ENCODE assay signal across 11 mouse cellular contexts in genomic region chr7:34721650-34722048, GRCm38 (mm10).
DNase-seq lines count a peak whose midpoint lies in the region; ATAC-seq lines count a peak whose summit lies in the region.
"Had no signal": no experiment of that assay in that cellular context is flagged by ENCODE, and none has a peak within 500 bp of the region (broad histone marks: within the 10 kb centered on the region; RNA-seq: fewer than 3 reads in every experiment).

No protein-coding gene starts in this region.

- no peak overlapping the region for H3K9ac ChIP-seq in hindbrain, embryonic 16.5 days (ENCODE audit: low read depth, low read length)
- no peak overlapping the region for H3K9ac ChIP-seq in embryonic facial prominence, embryonic 11.5 days (replicated peaks; ENCODE audit: low read length)
- H3K9ac ChIP-seq in midbrain, embryonic 16.5 days (ENCODE audit: low read depth, low read length), result peak overlapping the region; percentile 16; the same call in 1 of the 2 replicates
- H3K9ac ChIP-seq: embryonic facial prominence, embryonic 15.5 days; liver, embryonic 15.5 days had no signal

- H3K4me2 ChIP-seq in hindbrain, embryonic 16.5 days (ENCODE audit: low read length), result no peak overlapping the region
- no peak overlapping the region for H3K4me2 ChIP-seq in embryonic facial prominence, embryonic 11.5 days (ENCODE audit: low read depth, low read length)
- H3K4me2 ChIP-seq in midbrain, embryonic 16.5 days (ENCODE audit: low read length), result no peak overlapping the region
- H3K4me2 ChIP-seq: embryonic facial prominence, embryonic 15.5 days; liver, embryonic 15.5 days had no signal

- 2% methylated on average over 5 of the region's 5 CpGs for WGBS in hindbrain, embryonic 10.5 days
- WGBS in hindbrain, embryonic 16.5 days, result 14% methylated on average over 5 of the region's 5 CpGs
- 11% methylated on average over 5 of the region's 5 CpGs for WGBS in embryonic facial prominence, embryonic 11.5 days
- WGBS in midbrain, embryonic 16.5 days, result 10% methylated on average over 5 of the region's 5 CpGs

- peaks cover 60% of the 10 kb centered on the region for H3K4me1 ChIP-seq in hindbrain, embryonic 10.5 days (replicated peaks)
- H3K4me1 ChIP-seq in hindbrain, embryonic 16.5 days (ENCODE audit: control insufficient read depth, insufficient read depth, low read depth, low read length), result peaks cover 13% of the 10 kb centered on the region
- peaks cover 11% of the 10 kb centered on the region for H3K4me1 ChIP-seq in embryonic facial prominence, embryonic 11.5 days (ENCODE audit: control insufficient read depth, insufficient read depth, low read length)
- H3K4me1 ChIP-seq in midbrain, embryonic 16.5 days (ENCODE audit: control insufficient read depth, insufficient read depth, low read length), result peaks cover 40% of the 10 kb centered on the region
- H3K4me1 ChIP-seq: liver, embryonic 15.5 days had no signal

- H3K27ac ChIP-seq in hindbrain, embryonic 10.5 days, result peak overlapping the region; percentile 83
- H3K27ac ChIP-seq in hindbrain, embryonic 16.5 days (ENCODE audit: low read depth, low read length), result no peak overlapping the region
- no peak overlapping the region; the same call in 1 of the 2 replicates for H3K27ac ChIP-seq in embryonic facial prominence, embryonic 11.5 days (replicated peaks; ENCODE audit: low read depth, low read length)
- 0 out of 2 replicates have a peak overlapping the region, but pooled peaks have one; percentile 33 for H3K27ac ChIP-seq in midbrain, embryonic 16.5 days (ENCODE audit: low read length)
- H3K27ac ChIP-seq: embryonic facial prominence, embryonic 15.5 days; liver, embryonic 15.5 days had no signal

- H3K4me3 ChIP-seq in hindbrain, embryonic 10.5 days, result no peak overlapping the region
- no peak overlapping the region for H3K4me3 ChIP-seq in hindbrain, embryonic 16.5 days (ENCODE audit: low read length)
- no peak overlapping the region for H3K4me3 ChIP-seq in embryonic facial prominence, embryonic 11.5 days (ENCODE audit: low read depth, low read length)
- no peak overlapping the region for H3K4me3 ChIP-seq in midbrain, embryonic 16.5 days (ENCODE audit: low read depth, low read length)
- H3K4me3 ChIP-seq: embryonic facial prominence, embryonic 15.5 days; liver, embryonic 15.5 days had no signal

- H3K27me3 ChIP-seq in hindbrain, embryonic 10.5 days (ENCODE audit: insufficient read depth, poor library complexity, severe bottlenecking), result no peaks in the 10 kb centered on the region
- no peaks in the 10 kb centered on the region for H3K27me3 ChIP-seq in hindbrain, embryonic 16.5 days (replicated peaks; ENCODE audit: control insufficient read depth, insufficient read depth, low read length)
- H3K27me3 ChIP-seq in embryonic facial prominence, embryonic 11.5 days (ENCODE audit: control insufficient read depth, insufficient read depth, low read length), result 0 out of 2 replicates have a peak, but pooled peaks cover 2% of the 10 kb centered on the region
- no peaks in the 10 kb centered on the region for H3K27me3 ChIP-seq in midbrain, embryonic 16.5 days (ENCODE audit: control insufficient read depth, insufficient read depth, low read depth, low read length)

- H3K9me3 ChIP-seq in hindbrain, embryonic 10.5 days, result 0 out of 2 replicates have a peak, but pooled peaks cover 1% of the 10 kb centered on the region
- H3K9me3 ChIP-seq in hindbrain, embryonic 16.5 days (ENCODE audit: control insufficient read depth, low read length), result no peaks in the 10 kb centered on the region
- H3K9me3 ChIP-seq in embryonic facial prominence, embryonic 11.5 days (replicated peaks; ENCODE audit: control insufficient read depth, low read length), result no peaks in the 10 kb centered on the region
- no peaks in the 10 kb centered on the region; the same call in 1 of the 2 replicates for H3K9me3 ChIP-seq in midbrain, embryonic 16.5 days (replicated peaks; ENCODE audit: control insufficient read depth, low read length, poor library complexity, severe bottlenecking)
- H3K9me3 ChIP-seq: embryonic facial prominence, embryonic 15.5 days; liver, embryonic 15.5 days had no signal

- ATAC-seq in hindbrain, embryonic 16.5 days, result no peak
- ATAC-seq in embryonic facial prominence, embryonic 11.5 days (replicated peaks; ENCODE audit: insufficient number of reproducible peaks, low FRiP score, low TSS enrichment, low read depth), result peak; percentile 53; the same call in 1 of the 2 replicates
- ATAC-seq in midbrain, embryonic 16.5 days, result no peak

- no peaks in the 10 kb centered on the region for H3K36me3 ChIP-seq in hindbrain, embryonic 10.5 days
- no peaks in the 10 kb centered on the region for H3K36me3 ChIP-seq in hindbrain, embryonic 16.5 days (ENCODE audit: control insufficient read depth, insufficient read depth, low read length)
- H3K36me3 ChIP-seq in embryonic facial prominence, embryonic 11.5 days (replicated peaks; ENCODE audit: control insufficient read depth, insufficient read depth, low read depth, low read length), result no peaks in the 10 kb centered on the region
- H3K36me3 ChIP-seq in midbrain, embryonic 16.5 days (ENCODE audit: control insufficient read depth, insufficient read depth, low read length), result no peaks in the 10 kb centered on the region
- H3K36me3 ChIP-seq: embryonic facial prominence, embryonic 15.5 days; G1E; liver, embryonic 15.5 days had no signal

- peak; percentile 53 for DNase-seq in hindbrain, embryonic 10.5 days (ENCODE audit: low spot score)
- peak; percentile 70 for DNase-seq in embryonic facial prominence, embryonic 11.5 days (ENCODE audit: low spot score)
- DNase-seq in kidney, postnatal 10 days, result peak; percentile 48
- DNase-seq in gastrocnemius, adult 8-10 months (ENCODE audit: low spot score in 2 of 2), result no peak
- DNase-seq in layer of hippocampus, postnatal 36 days, result no peak
- DNase-seq in urinary bladder, postnatal 4 days (ENCODE audit: low spot score in 2 of 2), result no peak

Comparison
In these comparisons a context has a peak if more than half of its experiments do, and no peak if none do; other contexts are left out.
1. H3K27ac ChIP-seq: peak in hindbrain, embryonic 10.5 days (single experiment) and midbrain, embryonic 16.5 days (single experiment); none in hindbrain, embryonic 16.5 days (single experiment) and embryonic facial prominence, embryonic 11.5 days (single experiment).
2. DNase-seq: peak in hindbrain, embryonic 10.5 days (single experiment), embryonic facial prominence, embryonic 11.5 days (single experiment) and kidney, postnatal 10 days (single experiment); none in gastrocnemius, adult 8-10 months (0 of 2), layer of hippocampus, postnatal 36 days (0 of 2) and urinary bladder, postnatal 4 days (0 of 2).